Mouse (Mus musculus) megakaryocyte, adult 5-6 weeks (primary cell): ENCODE data around the gene Arhgef1. TPM values are rescaled to one million over a fixed set of nuclear protein-coding genes. Genes with fewer than 3 reads are reported as not detected.
A peak's percentile ranks its signal among the peaks of the same experiment; 100 is the strongest.

Source experiments
- ATAC-seq: 2 replicates; pipeline ENCODE4 v1.8.0; 2016; ENCODE audit warnings: mild to moderate bottlenecking, inconsistent platforms; ENCODE audit not compliant: poor library complexity, severe bottlenecking
- total RNA-seq, 2 experiments: library from RNA; stranded (forward) in 1 of 2; stranded (reverse) in 1 of 2; fragments of 153-499, 151-499 nt in 1 of 2; fragments of 221-1000, 200-1000 nt in 1 of 2; gene quantifications; 2 replicates each; pipeline versions ENCODE4 v1.2.3 to v1.2.4; 2015 to 2017

Arhgef1 gene
- total RNA-seq, 2 experiments from 2014 or later, result 116 to 142 TPM

DNA sequence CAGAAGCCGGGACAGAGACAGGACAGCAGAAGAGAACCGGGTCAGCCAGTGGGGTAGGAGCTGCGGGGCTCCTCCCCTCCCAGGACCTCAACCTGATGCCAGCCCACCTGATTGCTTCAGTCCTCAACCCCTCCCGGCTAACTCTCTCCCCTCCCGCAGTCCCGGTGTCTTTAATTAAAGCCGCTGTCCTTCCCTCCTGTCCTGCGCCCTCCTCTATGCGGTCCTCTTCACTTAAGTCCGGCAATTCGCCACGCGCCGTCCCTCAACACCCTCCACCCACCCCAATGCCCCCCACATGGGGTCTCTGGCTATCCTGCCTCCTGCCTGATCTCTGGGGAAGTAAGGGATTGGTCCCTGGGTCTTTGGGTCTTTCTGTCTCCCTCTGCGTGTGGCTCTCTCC, 28.9 kb downstream of the Arhgef1 start:
- ATAC-seq, result no peak

DNA sequence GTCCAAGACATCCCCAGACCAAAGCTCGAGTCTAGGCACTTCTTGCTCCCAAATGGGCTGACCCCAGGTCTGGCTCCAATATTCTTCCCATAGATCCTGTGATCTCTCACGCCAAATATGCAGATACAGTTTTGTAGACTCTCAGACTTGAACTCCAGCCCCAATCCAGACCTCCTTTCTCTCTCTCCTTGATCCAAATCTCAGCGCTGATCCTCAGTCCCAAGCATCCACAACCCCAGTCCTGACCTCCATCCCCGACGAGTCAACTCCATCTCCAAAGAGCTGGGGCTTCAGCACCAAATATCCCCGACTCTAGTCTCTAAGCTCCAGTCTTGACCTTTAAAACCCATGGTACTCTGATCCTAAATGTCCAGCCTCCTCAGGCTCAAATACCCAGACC, 40.9 kb downstream of the Arhgef1 start:
- no peak for ATAC-seq

DNA sequence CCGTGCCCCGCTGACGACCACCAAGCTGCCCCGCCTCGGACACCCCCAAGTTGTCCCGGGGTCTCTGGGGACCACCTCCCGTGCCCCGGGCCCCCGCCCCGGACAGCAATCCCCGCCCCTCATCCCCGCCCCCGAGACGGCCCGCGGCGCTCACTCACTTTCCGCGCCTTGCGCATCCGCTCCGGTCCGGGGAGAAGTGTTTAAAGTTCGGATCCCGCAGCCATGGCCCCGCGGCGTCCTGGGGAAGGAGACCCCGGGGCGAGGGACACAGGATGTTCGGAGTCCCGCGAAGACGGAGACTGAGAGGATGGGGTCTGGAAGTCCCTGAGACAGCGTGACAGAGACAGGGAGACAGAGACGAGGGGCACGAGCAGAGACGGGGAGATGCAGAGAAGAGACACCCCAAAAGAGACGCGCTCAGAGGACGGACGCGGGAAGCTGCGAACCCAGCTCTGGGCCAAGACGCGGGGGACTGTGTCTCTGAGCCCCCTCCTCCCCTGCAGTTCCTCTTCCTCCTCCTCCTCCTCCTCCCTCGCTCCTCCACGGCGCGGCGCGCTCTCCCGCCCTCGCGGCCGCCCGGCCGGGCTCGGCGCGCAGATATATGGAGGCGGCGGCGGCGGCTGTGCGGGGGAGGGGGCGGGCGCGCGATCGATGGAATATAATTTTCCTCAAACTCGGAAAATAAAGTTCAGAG, 41.7 kb downstream of the Arhgef1 start, which contains the start of gene Gm4881:
Gene Gm4881, minus strand, starts transcription at position 238 of the 694 bp plus-strand sequence.
- no peak for ATAC-seq

DNA sequence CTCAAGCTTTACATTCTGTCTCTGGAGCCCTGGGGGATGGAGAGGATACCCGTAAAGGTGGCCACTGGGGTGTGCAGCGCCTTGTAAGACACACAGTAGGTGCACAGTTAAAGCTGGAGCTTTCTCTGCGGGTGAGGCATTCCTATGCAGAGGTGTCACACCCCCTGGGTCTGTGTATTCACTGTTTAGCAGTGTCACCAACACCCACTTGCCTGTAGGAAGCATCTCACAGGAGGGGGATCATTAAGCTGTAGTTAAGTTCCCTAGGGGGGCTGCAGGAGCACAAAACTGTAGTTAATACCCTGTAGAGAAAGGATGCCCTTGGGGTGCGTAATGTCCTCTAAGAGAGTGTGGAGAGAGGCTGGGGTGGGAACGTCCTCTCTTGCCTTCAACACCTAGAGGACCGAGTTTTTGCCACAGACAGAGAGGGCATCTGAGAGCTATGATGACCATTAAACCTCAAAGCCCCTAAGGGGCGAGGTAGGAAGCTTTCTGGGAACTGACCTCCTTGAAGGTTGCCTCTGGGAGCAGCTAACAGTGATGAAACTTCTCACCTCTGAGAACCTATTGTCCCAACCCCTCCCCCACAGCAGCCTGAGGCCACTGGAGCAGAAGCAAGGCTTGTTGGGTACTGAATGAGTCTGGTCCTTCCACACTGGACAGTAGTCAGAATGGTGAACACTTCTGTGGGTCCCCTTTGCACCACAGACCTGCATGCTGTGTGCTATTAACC, 44.8 kb downstream of the Arhgef1 start:
- no peak for ATAC-seq

DNA sequence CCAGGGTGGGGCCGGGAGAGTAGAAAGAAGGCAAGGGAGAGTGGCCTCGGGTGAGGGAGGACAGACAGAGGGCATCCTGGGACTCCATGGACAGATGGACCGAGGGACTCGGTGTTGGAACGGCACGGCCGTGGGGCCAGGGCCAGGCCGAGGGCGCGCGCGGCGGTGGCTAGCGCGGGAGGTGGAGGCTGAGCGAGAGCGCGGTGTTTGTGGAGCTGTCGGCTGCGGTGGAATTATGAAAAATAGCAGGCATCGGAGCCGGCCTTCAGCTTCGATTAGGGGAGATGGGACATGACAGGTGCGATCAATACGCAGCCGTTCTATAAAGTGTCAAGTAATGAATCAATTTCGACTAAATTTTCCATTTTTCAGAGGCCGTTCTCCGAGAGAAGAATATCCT, 46.1 kb downstream of the Arhgef1 start:
- no peak for ATAC-seq

DNA sequence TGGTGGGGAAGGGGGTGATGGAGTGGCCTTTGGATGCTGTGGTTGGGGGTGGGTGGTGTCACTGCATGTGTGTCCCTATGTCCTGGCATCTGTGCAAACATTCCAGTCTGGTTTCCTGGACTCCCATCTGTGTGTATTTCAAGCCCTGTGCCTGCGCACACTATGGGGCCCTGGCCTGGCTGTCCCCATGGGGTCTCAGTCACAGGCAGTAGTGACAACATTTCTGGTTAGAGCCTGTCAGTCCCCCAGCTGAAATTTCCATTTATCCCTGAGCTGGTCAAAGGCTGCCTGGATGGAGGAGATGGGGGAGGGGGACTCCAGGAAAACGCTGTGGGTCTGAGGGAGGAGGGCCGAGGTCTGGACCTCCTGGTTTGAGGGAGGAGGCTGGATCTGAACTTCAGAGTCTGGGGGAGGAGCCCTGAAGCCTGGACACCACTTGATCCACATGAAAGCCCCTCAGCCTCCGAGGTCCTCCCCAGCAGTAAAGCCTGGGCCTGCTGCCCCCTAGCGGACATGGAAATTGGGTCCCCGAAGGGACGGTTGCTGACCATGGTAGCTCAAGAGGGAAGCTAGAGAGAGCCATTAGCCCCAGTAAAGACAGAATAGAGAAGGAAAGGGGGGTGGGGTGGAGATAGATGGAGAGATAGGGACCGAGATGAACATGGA, 47.4 kb downstream of the Arhgef1 start:
- peak; percentile 74 for ATAC-seq

DNA sequence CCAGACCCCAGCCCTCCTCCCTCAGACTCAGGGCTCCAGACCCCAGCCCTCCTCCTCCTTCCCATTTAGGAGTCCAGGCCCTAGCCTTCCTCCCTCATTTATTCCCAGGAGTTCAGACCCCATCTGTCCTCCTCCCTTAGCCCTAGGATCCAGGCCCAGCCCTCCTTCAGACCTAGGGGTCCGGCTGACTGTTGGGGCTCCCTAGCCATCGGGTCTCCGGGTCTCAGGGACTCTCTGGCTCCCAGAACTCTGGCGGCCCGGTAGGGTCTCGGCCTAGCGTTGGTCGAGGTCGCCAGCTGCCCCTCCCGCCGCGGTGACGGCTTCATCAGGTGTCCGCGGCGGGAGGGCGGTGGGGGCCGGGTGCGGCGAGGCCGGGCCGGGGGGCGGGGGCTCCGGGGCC, 51.3 kb downstream of the Arhgef1 start:
- ATAC-seq, result no peak

DNA sequence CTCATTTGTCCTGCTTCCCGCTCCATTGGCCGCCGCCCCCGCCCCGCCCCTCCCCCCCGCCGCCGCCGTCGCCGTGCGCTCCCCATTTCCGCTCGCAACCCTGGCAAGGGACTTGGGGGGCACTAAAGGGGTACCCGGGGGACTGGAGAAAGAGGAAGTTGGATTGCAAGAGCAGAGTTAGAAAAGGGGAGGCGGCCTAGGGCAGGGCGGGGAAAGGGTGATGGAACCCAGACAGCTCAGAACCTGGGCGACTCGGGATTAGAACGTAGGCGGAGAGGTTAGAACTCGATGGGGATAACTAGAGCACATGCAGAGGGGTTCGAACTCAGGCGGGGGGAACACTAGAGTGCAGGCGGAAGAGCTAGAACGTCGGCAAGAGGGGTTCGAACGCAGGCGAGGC, 51.7 kb downstream of the Arhgef1 start:
- ATAC-seq, result peak; percentile 87

DNA sequence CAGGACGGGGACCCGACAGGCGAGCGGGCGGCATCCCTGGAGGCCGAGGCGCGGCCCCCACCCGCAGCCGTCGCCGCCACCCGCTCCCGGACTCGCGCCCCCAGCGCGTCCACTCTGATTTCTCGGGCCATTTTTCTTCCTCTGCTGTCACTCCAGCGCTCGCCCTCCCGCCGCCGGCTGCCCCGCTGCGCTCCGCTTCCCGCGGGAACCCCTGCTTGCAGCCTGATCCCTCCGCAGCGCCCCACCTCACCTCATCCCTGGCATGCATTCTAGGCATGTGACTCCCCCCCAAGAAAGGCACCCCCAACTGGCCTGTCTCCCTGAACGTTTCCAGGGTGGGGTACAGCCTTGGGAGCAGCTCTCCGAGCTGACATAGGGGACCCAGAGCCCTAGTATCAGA, 52.5 kb downstream of the Arhgef1 start:
- no peak for ATAC-seq

DNA sequence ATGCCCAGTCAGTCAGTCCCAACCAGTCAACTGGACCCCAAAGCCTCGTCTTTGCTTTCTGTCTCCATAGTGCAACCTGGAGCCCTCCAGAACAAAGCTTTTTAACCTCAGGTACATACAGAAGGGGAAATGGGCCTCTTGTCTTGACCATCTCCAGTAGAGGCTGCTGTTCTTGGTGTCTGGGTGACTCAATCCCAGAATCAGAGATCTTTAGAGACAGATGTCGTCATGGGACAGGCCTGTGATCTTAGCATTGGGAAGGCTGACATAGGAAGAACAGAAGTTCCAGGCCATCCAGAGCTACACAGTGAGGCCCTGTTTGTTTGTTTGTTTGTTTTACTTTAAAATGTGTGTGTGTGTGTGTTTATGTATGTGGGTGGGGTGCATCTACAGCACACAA, 61.6 kb downstream of the Arhgef1 start:
- ATAC-seq, result no peak

DNA sequence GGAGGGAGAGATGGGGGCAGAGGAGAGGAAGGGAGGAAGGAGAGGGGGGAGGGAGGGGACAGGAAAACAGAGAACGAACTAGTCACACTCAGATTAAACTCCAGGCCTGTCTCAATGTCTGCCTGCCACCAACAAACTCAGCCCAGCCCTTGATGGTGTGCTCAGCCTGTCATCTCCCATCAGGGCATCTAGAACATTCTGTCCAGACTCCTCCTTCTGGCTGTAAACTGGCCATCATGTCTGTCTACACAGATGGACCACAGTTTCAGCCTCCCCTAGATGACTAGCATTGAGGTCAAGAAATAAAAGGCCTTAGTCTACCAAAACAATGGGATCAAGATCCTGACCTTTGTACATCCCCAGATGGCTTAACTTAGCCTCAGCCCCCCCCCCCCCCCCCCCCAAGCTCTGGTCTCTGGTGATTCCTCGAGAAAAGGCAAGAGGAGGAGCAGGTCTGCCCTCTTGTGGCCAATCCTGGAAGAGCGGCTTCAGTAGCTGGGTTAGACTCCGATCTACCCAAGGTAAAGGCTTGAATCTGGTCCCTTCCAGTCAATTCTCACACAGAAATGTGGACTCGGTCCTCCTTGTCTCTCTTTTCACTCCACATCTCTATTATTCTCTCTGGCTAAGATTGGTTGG, 62.3 kb downstream of the Arhgef1 start:
- peak; percentile 87 for ATAC-seq

DNA sequence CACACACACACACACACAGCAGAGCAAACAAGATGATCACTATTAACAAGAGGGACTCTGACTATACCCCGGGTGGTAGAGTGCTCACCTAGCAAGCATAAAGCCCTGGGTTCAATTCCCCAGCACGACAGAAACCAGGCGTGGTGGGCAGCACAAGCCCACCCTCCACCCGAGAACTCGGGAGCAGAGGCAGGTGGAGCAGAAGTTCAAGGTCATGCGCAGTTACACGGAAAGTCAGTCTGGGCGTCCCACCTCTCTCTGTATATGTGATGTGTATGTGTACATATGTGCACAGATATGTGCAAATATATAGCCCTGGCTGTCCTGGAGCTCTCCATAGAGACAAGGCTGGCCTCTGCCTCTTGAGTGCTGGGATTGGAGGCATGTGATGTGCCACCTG, 65.3 kb downstream of the Arhgef1 start:
- ATAC-seq, result no peak

DNA sequence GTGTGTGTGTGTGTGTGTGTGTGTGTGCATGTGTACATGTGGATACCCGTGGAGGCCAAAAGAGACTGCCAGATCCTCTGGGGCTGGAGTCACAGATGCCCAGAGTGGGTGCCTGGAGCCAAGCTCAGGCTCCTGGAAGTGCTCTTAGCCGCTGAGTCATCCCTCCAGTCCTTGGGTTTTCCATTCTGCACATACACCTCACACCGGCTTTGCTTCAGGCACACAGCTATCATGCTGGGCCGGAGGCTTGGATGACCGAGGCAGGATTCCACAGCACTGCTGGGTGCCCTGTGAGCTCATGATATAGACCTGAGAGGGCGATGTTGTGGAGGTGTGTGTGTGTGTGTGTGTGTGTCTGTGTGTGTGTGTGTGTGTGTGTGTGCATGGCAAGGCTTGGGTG, 65.8 kb downstream of the Arhgef1 start:
- ATAC-seq, result no peak

DNA sequence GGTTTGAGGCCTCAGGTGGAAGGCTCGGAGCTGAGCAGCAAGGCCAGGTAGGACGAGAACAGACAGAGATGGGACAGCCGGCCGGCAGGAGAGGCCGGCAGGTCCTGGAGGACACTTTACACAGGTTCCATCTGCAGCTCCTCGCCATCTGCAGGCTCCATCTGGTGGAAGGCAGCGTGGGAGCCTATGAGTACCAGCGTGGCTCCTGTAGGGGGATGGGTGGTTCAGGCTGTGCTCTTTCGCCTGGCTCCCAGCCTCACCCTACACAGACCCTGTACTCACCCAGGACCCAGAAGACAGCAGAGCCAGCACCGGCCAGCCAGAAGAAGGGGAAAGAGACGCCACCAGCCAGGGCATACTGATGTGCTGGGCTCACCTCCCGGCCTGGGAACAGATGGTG, 67.1 kb downstream of the Arhgef1 start:
- no peak for ATAC-seq

DNA sequence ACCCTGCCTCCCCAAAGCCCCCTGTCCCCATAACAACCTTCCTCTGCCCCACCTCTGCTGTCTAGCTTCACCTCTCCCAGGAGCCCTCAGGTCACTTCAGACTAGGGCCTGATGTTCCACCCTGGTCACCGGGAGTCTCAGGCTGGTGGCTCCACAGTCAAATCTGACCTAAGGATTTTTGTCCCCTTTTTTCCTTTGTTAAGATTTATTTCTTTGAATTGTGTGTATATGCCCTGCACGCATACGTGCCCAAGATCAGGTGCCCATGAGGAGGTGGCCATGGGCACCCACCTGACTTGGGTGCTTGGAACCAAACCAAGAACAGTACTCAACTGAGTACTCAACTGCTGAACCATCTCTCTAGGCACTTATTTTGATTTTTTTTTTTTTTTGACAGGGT, 67.6 kb downstream of the Arhgef1 start:
- ATAC-seq, result no peak

DNA sequence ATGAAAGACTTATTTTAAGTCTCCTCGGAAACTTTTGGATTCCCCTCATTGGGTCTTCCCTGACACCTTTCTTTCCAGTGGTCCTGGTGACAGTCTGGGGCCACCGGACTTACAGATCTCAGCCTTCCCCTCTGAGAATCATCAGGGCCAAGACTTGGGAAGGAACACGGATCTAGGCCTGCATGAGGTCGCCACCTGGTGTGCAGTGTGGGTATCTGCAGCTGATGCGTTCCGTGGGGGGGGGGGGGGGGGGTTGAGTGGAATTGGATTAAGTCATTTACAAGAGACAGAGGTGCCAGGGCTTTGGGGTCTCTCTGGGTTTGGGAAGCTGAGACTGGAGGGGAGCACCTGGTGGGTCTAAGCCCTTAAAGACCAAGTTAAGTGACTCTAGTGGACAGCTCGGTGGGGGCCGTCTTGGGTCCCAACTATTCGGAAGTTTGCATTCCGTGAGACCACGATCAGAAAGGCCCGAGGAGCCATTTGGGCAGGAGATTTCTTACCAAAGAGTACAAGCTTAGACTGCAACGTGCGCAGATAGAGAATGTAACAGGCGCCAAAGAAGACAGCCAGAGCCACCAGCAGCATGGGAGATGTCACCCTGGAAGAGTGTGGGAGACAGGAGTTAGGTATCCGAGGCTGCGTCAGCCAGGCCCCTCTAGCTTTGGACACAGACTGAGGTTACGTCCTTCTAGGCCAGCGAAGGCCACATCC, 68.7 kb downstream of the Arhgef1 start:
- 0 out of 2 replicates have a peak, but pooled peaks have one; percentile 20 for ATAC-seq

DNA sequence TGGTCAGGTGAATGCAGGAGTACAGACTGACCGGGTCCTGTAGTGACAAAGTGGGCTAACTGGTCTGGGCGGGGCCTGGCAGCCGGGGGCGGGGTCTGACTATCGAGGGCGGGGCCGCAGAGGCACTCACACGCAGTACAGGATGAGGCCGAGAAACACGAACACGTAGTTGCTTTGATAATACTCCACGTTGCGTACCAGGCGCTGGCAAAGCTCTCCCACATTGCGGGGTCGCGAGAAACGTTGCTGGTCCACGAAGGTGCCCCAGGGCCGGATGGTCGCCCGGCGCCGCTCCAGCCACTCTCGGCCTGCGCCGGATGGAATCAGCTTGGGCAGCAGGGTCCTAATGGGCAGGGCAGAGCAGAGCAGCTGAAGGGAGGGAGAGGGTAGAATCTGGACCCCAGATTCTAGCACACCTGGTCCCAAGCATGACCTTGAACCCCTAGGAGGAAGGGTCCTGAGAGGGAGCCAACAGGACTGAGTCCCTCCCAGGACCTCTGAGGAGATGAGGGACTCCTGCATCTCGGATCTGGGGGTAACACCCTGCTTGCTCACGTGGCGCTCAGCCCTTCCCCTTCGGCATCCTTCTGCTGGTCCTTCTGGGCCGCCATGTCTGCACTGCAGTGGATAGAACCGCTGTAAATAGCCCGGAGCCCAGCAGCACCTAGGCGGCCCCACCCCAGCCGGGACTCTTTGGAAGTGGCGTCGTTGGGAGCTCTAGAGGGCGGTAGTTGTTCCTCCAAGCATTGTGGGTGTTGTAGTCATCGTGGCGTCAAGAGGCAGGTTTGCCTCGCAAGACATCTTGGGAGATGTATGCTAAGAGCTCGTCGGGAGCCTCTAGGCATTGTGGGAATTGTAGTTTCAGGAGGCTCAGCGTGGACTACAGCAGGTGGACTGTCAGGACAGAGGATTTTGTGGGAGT, 69.5 kb downstream of the Arhgef1 start, which contains the start of gene Rabac1:
Gene Rabac1, minus strand, starts transcription at position 783 of the 922 bp plus-strand sequence.
- peak; percentile 92 for ATAC-seq

DNA sequence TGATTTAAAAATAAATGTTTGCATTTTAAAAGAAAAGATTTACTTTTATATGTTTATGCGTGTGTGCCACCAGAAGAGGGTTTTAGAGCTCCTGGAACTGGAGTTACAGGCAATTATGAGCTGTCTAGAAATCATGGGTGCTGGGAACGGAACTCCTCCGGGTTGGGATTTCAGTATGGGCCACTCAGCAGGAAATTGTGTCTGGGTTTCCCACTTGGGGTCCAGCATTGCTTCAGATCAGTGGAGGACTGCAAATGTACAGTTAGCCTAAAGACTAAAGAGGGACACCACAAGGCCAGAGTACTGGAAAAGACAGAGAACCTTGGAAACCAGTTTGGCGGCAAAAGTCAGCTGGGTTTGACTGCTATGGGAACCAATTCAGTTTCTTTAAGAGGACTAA, 70.5 kb downstream of the Arhgef1 start:
- no peak for ATAC-seq

DNA sequence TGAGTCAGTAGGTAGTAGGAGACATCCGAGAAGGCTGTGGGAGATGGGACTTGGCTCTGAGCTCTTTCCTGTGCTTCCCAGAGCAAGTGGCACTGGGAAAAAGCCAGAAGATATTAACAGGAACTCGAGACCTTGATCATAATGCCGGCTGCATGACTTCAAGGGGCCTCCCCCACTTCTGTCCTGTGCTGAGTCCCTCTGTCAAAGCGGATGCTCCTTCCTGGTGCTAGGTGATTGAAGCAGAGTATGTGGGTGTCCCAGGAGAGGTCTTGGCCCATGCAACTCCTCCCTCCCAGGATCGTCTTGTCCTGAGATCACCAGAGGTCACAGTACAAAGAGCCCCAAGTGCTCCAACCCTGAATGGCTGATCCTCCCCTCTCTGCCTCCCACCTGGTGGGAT, 71.2 kb downstream of the Arhgef1 start:
- no peak for ATAC-seq
